Mouse (Mus musculus): ENCODE measurements around the gene Cpm.

Gene Cpm

DNA sequence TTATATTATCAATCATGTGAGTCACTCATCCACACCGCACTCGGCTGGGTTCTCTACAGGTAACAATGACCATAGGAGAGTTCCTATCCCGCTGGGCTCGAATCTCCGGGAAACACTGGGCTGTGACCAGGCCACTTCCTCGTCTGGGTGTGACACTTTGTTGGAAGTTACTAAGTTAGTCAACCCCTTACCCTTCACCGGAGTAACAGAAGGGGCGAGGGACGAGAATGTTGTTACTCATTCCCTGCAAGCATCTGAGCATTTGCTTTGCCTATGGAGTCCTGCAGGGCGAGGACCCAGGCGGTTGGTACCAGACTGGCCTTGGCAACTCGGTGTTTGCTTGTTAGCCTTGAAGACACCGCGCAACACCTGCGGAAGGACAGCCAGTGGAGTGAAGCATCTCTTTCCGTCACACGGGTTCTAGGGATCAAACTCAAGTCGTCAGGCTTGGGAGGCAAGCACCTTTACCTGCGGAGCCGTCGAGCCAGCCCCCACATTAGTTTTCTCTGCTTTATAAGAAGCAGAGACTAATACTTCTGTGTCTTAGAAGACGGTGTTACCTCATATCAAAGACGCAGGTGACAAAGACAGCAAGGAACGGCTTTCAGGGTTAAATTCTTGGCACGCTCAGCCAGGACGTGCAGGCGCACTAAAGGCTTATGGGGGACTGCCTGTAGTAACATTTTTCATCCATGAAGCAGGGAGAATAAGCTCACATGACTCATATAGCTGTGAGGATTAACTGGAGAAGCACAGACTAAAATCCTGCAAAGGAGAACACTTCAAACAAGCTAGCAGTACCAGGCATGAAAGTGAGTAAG is 10.0 kb upstream of the Cpm start:
- DNase-seq (ENCODE audit: low spot score in 2 of 2): no peak

- no peak for DNase-seq (ENCODE audit: low spot score in 2 of 2)
Observed at GRCm38 (mm10) chr10:117619862-117620179, 9.5 kb upstream of the Cpm start.

GRCm38 (mm10) chr10:117620530-117620929 is 8.8 kb upstream of the Cpm start:
- DNase-seq (ENCODE audit: low spot score in 2 of 2): no peak

- DNase-seq (ENCODE audit: low spot score in 2 of 2): no peak
Observed at GRCm38 (mm10) chr10:117620934-117621501, 8.3 kb upstream of the Cpm start.

GRCm38 (mm10) chr10:117621616-117622533 is 7.4 kb upstream of the Cpm start:
- no peak for DNase-seq (ENCODE audit: low spot score in 2 of 2)

- DNase-seq (ENCODE audit: low spot score in 2 of 2): no peak
Observed at GRCm38 (mm10) chr10:117623358-117623757, 5.9 kb upstream of the Cpm start.

DNA sequence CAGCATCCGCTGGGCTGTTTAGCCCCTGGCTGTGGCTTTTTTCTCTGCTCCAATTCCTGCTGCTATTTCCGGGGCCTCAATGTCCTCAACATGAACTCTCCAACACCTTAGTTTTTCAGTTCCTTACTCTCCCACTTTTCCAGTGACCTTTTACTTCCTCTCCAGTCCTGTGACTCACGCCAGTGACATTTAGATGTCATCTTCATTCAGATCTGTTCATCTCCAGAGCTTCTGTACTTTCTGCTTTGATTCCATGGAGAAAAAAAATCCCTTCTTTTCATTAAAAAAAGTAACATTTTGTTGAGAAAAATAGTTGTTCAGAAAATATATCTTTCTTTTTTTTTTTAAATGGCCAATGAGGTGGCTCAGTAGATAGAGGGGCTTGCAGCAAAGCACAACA is 5.1 kb upstream of the Cpm start:
- DNase-seq (ENCODE audit: low spot score in 2 of 2): no peak

DNA sequence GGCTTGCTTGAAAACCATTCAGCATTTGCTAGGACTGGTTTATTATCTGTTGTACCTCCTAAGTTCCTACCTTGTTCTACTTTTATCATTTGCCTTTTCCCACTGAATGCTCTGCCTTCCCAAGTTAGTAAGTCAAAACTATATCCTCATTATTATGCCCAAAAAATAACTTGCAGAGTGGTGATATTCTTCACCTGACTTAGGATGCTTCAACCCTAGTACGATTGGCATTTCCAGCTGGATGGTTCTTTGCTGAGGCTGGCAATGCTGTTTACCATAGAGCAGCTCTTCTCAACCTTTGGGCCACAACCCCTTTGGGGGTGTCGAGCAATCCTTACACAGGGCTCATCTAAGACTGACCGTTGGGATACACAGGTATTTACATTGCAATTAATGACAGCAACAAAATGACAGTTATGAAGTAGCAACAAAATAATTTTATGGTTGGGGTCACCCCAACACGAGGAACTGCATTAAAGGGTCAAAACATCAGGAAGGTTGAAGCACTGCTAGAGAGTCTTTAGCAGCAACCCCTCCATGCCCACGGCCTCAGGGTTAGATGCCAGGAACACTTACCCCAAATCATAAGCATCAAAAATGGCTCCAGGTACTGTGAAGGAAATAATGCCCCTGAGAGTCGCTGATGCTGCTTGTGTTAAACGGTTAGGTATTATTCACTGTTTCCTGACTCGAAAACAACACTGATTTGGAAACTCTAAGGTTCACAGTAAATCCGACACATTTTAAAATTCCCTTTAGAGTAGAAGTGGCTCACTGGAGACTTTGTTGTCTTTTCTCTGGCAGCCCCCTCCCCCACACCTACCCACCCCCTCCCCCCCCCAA is 4.4 kb upstream of the Cpm start:
- DNase-seq (ENCODE audit: low spot score in 2 of 2): no peak

DNA sequence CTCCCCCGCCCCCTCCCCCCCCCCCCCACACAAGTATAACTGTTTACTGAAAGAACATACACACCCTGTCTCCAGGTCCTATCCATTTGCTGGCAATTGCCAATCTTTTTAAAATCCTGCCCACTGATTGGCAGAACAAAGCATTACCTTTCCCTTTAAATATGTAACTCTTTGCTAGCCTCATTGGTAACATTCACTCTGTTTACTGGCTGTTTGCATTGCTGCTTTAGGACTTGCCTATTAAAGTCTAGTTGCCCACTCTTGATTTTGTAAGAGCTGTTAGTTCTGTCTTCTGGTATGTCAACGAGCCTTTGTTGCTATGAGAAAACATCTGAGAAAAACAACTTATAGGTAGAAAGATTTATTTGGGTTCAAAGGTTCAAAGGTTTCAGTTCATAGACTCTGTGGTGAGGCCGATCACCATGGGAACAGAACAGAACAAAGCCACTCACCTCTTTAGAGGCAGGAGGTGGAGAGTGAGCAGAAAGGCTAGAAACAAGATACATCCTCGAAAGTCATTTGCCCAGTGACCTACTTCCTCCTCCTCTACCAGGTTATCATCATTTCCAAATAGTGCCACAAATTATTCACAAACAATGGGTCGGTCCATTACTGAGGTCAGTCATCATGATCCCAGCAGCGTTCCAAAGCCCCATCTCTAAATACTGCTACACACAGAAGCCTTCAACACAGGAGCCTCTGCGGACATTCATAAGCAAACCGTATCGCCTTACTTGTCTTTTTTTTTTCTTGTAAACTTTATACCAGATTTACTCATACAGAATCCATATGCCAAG is 3.6 kb upstream of the Cpm start:
- DNase-seq (ENCODE audit: low spot score in 2 of 2): no peak

- no peak for DNase-seq (ENCODE audit: low spot score in 2 of 2)
Observed at GRCm38 (mm10) chr10:117626297-117626613, 3.0 kb upstream of the Cpm start.

- DNase-seq (ENCODE audit: low spot score in 2 of 2): no peak
Observed at GRCm38 (mm10) chr10:117626840-117627615, 2.3 kb upstream of the Cpm start.

- DNase-seq (ENCODE audit: low spot score in 2 of 2): no peak
Observed at GRCm38 (mm10) chr10:117627616-117627930, 1.7 kb upstream of the Cpm start.

- DNase-seq (ENCODE audit: low spot score in 2 of 2): no peak
Observed at GRCm38 (mm10) chr10:117627949-117628348, 1.4 kb upstream of the Cpm start.

DNA sequence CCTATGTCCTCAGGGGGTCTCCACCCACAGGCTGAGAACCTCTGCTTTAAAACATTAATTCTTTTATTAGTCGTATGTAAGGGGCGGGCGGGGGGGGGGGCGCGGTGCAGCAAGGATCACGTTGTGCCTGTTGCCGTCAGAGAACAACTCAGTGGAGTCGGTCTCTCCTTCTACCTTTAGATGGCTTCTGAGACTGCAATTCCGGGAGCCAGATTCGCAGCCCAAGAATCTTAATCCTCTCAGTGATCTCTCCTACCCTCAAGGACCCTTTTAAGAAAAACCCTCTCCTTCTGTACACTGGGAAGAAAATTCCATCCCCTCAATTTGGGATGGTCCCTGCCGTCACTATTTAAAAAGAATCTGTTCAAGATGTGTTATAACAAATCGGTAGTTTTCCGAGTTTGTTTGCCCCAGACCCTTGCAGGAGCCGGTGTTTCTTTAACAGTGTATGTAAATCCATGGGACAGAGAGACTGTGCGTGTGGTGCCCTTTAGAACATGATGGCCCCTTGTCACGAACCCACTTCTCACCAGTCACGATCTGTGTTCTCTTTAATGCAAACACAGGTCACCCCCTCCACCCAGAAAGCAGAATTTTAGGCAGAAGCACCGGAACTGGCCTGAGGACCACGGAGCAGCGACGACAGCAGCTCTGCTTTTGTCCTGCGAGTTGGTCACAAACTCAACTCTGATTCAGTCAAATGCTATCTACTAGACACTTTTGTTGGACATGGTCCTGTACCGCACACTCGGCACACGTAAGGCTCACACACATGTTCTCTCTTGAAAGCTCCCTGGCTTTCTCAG is 734 bp upstream of the Cpm start:
- no peak for DNase-seq (ENCODE audit: low spot score in 2 of 2)

- DNase-seq (ENCODE audit: low spot score in 2 of 2): no peak
Observed at GRCm38 (mm10) chr10:117630176-117630575, 876 bp downstream of the Cpm start.

GRCm38 (mm10) chr10:117630810-117631209 is 1.5 kb downstream of the Cpm start:
- DNase-seq (ENCODE audit: low spot score in 2 of 2): no peak

DNA sequence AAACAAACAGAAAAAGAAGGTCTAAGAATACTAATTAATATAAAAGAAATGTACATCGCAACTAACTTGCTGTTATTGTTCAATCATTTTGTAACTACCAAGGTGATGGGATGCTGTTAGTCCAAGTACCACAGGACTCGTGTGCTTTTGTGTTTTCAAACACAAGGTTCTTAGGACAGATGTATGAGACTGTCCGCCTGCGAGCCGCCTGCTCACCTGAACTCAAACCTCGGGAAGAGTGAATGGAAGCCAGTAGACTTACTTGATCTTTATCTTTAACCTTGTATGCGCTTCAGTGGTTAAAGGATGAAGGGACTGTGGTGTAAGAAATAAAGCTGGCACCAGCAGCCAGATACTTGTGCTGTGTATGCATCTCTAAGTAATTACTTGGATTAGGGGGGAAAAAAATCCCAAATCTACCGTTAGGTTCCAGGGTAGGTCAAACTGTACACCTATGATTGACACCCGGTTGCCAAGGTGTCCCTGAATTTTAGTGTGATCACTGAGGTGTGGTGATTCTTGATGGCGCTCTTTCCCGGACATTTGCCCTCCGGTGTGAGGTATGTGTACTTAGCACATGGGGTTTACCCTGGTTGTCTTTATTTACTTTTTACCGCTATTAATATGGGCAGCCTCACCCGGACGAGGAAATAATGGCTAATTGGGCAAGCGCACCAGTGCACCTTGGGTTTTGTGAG is 2.4 kb downstream of the Cpm start:
- DNase-seq (ENCODE audit: low spot score in 2 of 2): no peak

DNA sequence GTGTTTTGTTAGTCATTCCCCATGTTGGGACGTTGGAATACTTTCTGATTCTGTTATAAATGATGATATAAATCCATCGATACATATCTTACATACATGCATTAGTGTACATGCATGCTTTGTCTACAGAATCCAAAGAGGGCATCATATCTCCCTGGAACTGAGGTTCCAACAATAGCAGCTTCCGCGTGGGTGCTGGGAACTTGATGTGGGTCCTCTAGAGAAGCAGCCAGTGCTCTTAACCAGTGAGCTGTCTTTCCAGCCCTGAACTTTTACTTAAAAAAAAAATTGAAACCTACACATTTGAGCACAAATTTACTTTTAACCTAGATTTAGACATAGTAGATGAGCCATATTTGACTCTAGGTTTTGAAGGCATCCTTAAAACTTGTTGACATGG is 3.1 kb downstream of the Cpm start:
- no peak for DNase-seq (ENCODE audit: low spot score in 2 of 2)

All from frontal cortex, postnatal 10 days (tissue).